Mouse (Mus musculus) granulocyte monocyte progenitor cell, adult 5-6 weeks (primary cell): ENCODE results near the gene Rcc2. TPM values are rescaled to one million over a fixed set of nuclear protein-coding genes. Genes with fewer than 3 reads are reported as not detected.

Source experiments
- ATAC-seq: replicated peaks from 2 replicates; pipeline ENCODE4 v1.8.0; 2016; ENCODE audit warnings: mild to moderate bottlenecking, moderate TSS enrichment, inconsistent platforms; ENCODE audit not compliant: poor library complexity, severe bottlenecking
- total RNA-seq, 2 experiments: library from RNA; stranded (forward) in 1 of 2; stranded (reverse) in 1 of 2; fragments of 200-712, 200-1000 nt in 1 of 2; fragments of >200 nt in 1 of 2; fragmentation: Nextera tagmentation in 1 of 2; gene quantifications; 2 replicates each; pipeline ENCODE4 v1.2.3; 2014 to 2017

Gene Rcc2
- total RNA-seq (2014; fragmentation: Nextera tagmentation) (150 and 183 TPM in 2 replicates), total RNA-seq (2017) (146 and 176 TPM in 2 replicates)

DNA sequence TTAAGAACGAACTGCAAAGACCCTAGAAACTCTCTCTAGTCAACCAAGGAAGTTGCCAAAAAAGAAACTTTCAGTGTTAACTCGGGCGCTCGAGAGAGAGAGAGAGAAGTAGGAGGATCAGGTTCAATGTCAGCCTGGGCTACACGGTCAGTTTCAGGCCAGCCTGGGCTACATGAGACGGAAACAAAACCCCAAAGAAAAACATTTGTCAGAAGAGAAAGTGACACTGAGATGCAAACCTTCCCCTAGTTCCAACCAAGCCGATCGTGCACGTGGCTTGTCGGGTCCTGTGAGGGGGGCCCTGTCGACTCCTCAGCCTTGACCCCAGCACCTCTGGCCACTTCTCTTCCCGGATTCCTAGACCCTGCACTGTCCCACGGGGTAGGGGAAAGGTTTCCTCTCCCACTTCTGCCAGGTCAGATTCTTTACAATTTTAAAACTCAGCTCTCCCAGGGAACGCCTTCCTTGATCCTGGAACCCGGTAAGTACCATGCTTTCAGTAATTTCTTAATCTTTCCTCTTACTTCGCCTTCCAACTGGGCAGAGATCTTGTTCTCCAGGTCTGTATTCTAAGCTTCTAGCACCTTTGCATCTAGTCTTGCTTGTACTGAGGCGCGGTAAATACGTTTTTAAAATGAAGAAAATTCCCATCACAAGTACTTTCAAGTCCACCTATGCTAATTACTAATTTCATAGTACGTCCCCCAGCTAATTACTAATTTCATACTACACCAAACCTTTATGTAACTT is at the start of gene Rcc2:
Gene Rcc2 (plus strand): TSS at position 273 of the 750 bp plus-strand sequence.
- 0 out of 2 replicates have a peak, but pooled peaks have one; percentile 2 for ATAC-seq

DNA sequence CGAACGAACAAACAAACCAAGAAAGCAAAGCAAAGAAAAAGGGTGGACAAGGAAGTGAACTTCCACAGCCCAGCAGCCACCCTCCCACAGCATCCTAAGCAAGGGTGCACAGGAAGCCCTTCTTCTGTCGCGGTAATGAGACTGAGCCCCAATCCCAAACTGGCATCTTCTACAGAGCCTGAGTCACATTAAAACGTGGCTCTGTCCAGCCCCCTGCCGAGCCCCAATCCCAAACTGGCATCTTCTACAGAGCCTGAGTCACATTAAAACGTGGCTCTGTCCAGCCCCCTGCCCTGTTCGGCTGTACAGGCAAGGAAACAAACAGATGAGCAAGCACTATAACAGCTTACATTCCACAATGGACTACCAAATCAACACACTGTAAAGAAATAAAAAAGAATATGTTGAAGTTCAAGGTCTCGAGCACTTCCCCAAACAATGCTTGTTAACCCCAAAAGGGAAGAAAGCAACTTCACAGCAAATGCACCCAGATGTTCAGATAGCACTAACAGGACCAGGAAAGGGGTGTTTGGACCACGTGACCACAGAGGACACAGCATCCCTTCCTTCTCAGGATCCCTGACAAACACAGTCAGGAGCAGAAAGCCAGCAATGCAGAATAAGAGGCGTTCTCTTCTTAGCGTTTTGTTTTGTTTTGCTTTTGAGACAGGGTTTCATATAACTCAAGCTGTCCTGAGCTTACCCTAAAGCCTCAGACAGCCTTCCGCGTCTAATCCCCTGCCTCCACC is 46.3 kb upstream of the Rcc2 start:
- peak; percentile 21 for ATAC-seq

DNA sequence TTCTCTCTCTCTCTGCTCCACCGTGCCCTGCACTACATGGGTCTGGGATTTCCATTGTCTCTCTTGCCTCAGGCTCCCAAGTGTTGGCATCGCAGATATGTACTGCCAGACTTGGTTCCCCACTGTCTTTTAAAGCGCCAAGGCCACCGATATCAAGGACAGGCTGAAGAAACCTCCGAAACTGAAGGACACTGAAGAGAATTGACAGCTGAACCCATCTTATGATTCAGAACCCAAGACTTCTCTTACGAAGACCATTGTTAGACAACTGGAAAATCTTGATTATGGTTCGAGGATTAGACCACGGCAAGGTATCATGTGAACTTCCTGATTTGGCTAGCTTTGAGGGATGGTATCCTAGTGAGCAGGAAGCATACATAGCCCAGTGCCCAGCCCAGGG is 45.5 kb upstream of the Rcc2 start:
- peak; percentile 43 for ATAC-seq

DNA sequence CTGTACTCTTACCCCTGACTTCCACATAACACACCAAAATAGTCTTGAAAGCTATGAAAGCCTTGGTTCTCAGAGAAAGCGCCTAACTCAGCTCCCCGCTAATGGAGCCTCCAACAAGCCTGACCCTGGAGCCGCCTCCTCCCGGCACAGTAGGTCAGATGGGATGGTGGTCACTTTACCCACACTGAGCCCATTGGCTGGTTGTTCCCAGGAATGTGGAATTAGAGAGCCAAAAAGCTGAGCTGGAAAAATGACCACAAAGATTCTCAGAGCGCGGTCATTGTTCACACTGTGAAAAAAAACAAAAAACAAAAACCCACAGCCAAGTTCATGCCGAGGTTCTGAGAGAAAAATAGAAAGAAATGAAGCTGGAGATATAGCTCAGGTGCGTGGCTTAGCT is 43.8 kb upstream of the Rcc2 start:
- no peak for ATAC-seq

DNA sequence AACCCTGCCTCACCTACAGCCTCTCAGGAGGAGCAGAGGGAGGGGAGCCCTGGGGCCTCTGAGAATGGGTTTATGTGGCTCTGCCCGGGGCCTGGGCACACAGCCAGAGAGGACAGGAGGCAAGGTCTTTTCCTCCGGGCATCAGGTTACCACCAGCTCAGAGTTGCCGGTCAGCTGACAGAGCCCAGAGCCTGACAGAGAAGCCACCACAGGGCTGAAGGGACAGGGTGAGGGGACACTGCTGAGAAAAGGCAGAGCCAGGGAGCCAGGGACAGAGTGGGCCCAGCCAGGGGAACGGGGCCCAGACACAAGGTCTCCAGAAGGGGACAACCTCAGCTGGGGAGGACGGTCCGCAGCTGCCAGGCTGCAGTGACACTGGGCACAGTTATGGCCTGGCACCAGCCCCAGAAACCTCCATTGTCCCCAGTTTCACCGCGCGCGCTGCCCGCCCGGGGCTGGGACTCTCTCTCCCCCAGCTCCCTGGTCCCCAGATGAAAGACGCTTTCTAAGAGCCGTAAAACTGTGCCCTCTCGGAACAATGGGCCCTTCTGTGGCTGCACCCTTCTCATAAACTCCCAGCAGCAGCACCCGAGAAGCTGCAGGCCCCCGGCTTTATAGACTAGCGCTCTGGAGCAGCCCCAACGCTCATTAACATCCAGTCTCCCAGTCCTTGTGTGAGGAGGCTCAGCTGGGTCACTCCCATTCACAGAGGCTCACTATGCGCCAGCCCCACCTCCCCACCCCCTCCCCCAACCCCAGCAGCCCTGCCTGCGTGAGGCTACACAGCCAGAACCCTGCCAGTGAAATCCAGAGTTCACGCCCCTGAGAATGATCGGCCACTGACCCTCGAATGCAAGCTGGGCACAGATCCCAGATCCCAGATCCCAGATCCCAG is 42.4 kb upstream of the Rcc2 start:
- ATAC-seq = no peak

DNA sequence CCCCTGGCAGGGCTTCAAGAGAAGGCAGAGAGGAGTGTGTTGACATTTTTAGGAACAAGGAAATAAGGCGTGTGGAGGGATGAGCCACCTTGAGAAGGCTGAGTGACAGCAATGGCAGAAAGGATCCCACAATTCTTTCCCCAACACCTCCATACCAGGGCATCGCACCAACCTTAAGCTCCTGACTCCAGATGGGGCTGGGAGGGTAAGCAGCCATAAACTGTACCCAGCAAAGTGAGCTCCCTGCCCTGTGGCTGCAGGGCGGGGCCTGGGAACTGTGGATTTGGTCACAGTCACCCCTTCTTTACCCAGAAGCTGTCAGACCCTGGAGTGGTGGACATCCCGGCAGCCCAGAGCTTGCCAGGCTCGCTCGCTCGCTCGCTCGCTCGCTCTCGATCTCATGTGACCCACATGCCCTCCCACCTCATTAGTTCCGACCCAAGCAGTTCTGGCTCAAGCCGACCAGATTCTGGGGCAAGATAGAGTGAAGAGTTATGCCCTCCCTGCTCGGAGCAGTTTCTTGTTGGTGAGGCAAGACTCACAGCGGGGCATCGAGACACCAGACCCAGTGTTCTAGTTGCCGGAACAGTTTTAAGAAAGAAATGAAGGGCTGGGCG is 38.8 kb upstream of the Rcc2 start:
- ATAC-seq = peak; percentile 31

DNA sequence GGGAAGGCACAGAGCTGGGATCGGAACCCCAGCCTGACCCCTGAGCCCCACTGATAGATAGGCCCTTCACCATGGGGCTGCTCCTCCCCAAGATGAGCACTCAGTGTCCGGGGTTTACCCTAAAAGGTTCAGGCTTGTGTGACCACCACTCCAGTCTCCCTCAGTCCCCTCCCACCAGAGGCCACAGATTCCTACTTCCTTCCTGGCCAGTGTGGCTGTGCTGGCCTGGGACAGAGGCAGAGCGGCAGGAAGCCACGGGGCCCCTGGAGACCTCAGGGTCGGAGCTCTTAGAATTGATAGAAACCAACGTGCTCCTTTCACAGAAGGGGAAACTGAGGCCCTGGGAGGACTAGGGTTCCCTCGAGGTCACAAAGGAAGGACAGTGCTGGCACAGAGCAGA is 37.9 kb upstream of the Rcc2 start:
- peak; percentile 50 for ATAC-seq

DNA sequence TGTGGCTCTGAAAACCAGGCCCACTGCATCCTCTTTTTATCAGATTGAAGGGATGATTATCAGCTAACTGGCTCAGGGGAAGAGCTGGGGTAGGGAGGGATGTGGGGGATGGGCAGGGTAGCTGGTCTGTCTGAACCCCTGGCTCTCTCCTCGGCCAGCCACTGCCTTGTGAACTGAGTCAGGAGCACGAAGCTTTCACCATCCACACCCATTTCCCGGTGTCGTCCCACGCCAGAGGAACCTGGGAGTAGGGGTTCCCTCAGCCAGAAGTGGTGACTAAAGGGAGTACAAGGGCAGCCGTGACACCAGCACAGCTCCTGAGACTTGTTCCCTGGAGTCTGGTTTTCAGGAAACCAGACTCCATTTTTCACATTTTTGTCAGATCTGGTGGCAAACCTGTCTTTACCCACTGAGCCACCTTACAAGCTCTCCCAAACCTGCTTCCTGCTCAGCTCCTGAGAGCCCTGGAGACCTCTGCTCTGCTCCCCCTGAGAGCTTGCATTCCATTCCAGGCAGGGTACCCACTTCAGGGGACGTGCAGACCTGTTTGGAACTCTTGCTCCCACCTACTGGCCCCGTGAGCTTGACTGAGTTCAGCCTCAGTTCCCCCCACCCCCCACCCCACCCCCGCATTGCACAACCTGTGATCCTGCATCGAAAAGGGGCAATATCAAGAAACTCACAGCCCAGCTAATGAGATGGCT is 37.3 kb upstream of the Rcc2 start:
- peak; percentile 20 for ATAC-seq

DNA sequence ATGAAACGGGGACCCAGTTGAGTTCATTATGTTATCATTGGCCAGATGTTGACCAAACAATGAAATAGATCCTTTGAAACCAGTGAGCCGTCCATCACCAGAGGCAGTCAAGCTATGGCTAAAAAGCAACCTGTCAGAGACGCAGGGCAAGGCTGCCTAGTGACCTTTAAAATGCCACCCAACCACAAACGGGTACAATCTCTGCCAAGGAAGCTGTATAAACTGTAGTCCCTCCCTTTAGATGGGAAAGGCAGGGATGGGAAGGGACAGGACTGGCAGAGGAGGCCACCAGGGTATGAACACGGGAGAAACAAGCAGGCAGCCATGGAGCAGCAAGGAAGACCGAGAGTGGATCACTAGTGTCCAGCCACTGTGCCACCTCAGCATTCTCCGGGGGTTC is 35.3 kb upstream of the Rcc2 start:
- ATAC-seq = no peak

DNA sequence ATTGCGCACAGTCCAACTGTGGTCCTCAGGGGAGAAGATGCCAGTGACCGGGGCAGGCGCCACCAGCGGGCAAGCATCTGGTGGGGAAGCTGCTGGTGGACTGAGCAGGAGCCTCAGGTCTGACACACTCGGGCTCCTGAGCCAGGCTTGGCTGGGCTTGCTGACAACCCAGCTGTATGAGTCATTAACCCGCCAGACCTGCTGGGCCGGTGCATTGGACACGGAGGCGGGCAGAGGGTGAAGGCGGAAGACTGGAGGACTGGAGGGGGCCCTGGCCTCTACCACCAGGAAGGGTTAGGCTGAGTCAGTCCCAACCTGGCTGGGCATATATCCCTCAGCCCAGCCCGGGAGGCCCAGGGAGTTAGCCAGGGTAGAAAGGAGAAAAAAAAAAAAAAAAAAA is 34.6 kb upstream of the Rcc2 start, which contains the start of gene Arhgef10l:
Gene Arhgef10l (minus strand): TSS at position 253 of the 400 bp plus-strand sequence.
- ATAC-seq = no peak

DNA sequence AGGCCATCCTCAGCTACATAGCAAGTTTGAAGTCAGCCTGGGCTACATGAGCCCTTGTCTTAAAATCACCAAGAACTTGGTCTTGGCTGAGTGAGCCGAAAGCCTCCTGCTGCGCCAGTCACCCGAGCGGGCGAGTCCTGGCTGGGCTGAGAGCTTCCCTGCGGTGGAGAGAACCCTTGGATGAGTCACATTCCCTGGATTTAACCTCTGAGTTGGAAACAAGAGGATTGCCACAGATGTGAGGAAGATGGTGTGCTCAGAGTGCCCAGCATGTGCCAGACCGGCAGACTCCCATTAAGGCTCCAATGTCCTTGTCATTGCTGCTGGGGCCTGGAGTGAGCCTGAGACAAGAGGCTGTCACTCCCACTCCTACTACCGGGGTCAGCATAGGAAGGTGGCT is 32.5 kb upstream of the Rcc2 start:
- ATAC-seq = no peak

DNA sequence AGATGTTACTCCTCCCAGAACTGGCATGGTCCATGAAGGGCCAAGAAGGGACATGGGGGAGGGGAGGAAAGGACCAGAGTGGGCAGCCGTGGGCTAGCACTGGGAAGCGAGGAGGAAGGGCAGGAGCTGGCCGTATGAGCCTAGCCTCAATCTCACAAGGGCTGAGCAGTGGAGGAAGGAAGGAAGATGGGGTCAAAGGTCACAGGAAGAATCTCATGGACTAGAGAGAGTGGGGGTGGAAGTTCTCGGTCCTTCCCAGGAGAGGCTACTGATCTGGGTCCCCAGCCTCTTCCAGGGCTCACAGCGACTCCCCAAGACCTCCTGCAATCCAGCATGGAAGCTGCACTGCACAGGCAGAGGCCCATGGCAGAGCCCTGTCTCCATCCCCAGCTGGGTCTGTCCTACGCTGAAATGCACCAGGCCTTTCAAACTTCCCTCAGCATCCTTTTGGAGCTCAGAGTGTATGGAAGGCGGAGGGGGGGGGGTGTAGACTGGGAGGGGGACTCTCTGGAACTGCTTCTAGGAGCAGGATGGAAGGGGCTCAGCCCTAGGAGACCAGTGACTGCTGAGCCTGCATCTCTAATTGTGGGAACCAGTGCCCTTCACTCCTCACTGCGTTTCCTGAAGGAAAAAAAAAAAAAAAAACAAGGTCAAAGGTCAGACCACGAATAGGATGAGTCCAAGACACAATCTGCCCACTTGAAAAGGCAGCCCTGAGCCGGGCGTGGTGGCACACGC is 26.6 kb upstream of the Rcc2 start:
- no peak for ATAC-seq

DNA sequence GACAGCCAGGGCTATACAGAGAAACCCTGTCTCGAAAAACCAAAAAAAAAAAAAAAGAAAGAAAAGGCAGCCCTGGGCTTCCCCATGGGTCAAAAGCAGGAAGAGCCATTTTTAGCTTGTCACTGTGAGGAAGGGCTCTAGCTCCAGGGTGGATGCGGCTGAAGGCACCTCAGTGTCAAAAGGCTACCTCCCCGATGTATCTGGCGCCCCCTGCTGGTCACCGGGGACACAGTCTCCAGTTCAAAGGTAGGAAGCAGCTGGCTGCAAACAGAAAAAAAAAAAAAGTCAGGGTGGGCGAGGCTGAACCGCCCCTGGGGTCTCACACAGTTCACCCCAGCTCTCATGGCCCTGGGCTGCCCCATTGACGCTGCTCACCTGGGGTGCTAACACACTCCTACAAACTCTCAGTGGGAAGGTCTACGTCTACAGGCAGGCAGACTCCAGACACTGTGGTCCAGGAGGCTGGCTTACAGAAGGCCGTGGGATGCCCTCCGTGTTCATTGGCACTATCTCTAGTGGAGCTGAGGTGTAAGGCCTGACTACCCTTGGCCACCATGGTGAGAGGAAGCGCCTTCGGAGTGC is 25.9 kb upstream of the Rcc2 start:
- ATAC-seq = peak; percentile 91

DNA sequence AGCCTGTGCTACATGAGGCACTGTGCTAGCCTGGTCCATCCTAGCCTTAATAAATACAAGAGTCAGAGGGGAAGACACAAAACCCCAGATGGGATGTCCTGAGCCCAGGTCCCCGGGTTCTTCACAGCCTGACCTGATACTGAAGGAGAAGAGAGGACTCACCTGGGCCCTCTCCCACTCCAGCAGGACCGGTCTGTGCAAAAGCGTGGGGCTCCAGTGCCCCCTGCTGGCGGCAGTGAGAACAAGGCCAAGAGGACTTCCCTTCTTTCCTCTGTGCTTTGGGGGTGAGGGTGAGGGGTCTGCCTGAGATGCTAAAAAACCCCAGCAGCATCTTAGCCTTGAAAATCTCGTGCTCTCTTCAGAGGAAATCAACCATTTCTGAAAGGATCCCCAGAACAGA is 21.3 kb upstream of the Rcc2 start:
- ATAC-seq = 0 out of 2 replicates have a peak, but pooled peaks have one; percentile 18

DNA sequence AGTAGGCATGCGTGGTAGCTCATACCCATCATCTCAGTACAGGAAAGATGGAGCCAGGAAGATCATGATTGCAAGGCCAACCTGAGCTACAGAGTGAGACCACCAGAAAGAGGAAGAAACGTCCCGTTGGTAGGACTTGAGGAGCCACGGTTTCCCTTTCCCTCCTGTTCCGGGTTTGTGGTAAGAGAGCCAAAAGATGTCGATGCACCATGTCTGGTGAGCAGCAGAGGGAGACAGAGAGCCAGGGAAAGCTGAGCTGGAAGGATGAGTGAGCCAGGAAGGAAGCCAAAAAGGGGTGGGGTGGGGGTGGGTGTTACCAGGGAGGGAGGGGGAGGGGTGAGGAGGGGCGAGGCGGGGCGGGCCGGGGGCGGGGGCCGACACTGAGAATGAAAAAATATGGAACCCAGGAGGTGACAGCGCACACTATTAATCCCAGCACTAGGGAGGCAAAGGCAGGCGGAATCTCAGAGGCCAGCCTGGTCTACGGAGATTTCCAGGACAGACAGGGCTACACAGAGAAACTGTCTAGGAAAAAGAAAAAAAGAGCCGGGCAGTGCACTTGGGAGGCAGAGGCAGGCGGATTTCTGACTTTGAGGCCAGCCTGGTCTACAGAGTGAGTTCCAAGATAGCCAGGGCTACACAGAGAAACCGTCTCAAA is 20.5 kb upstream of the Rcc2 start:
- ATAC-seq = peak; percentile 74

DNA sequence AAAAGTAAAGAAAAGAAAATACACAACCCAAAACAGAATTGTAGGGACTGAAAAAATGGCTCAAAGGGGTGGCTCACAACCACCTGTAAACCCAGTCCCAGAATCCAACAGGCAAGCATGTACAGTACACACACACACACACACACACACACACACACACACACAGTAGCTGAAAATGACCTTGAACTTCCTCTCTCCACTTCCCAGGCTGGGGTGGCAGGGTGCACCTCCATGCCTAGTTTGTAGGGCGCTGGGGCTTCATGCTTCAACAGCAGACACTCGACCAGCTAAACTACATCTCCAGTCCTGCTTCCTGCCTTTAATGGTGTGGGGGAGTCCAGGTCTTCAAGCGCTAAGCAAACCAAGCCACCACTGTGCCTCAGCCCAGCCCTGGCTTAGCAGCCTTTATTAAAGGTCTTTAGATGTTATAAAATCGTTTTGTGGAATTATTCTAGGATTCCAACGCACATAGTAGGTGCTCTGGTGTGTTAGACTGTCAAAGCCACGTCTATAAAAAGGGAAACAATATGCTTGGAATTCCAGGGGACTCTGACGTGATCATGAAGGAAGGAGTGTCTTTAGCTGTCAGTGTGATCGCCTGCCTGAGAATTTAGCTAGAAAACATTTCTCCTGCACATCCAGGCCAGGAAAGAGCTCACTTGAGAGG is 19.5 kb upstream of the Rcc2 start:
- peak; percentile 25 for ATAC-seq

DNA sequence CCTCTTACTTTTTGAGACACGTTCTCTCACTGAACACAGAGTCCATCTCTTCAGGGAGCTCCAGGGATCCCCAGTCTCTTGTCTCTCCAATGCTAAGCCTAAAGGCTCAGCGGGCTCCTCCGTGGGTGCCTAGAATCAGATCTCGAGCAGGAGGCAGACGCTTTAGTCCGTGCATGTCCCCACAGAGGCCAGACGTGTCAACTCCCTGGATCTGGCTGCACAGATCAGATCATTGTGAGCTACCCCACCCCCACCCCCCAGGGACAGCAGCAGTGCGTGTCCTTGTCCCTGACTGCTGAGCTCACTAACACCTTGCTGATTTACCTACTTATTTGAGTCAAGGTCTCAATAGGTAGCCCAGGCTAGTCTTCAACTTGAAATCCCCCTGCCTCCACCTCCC is 16.7 kb upstream of the Rcc2 start:
- ATAC-seq = no peak
